ENCODE assay signal across 7 mouse cellular contexts in the genomic region with DNA sequence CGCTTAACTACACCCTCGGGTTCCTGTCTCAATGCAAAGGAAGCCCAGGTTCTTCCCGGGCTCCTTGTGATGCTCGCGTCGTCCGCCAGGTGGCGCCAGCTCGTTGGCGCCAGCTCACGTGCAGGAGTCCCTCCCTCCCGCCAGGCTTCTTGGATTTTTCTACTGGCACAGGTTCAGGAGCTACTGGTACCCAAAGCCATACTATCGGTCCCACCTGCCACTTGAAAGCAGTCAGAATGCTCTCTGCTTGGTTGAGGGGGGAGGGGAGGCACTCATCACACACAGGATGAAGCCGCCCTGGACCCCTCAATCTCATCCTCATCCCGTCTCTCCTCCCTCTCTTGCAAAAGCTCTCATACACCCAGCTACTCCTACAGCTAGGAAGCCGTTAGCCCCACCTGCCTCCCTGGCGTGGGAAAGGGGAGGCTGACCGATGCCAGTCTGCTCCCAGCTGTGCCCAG. TPM values are rescaled to one million over a fixed set of nuclear protein-coding genes. Genes with fewer than 3 reads are reported as not detected.
DNase-seq lines count a peak whose midpoint lies in the region; ATAC-seq and TF ChIP-seq lines count a peak whose summit lies in the region.

No protein-coding gene starts in this region.

- no peaks in the 10 kb centered on the region for H3K36me3 ChIP-seq in hindbrain, postnatal 0 days (ENCODE audit: insufficient read depth, low read length)

- peak; percentile 64 for DNase-seq in T-cell, adult 2 months (ENCODE audit: low spot score)
- DNase-seq in cerebellum, adult 9-10 months: peak; percentile 71
- peak; percentile 62 to 67 for DNase-seq in frontal cortex, postnatal 14 days (ENCODE audit: low spot score in 2 of 2)
- DNase-seq in hindbrain, postnatal 0 days (ENCODE audit: low spot score): peak; percentile 90
- DNase-seq in left cerebral cortex, postnatal 10 days (ENCODE audit: extremely low spot score in 1 of 2, low spot score in 2 of 2): peak; percentile 79 to 82
- peak; percentile 90 for DNase-seq in mesoderm, embryonic 11.5 days (ENCODE audit: low read depth, low spot score)
- DNase-seq in skeletal muscle tissue, adult 2 months (ENCODE audit: low read depth, low spot score): peak; percentile 45

- no peaks in the 10 kb centered on the region for H3K27me3 ChIP-seq in hindbrain, postnatal 0 days (ENCODE audit: insufficient read depth, low read length)

- ATAC-seq in hindbrain, postnatal 0 days: peak; percentile 58

- H3K27ac ChIP-seq in hindbrain, postnatal 0 days: 0 out of 2 replicates have a peak overlapping the region, but pooled peaks have one; percentile 8

- TF ChIP-seq CTCF in hindbrain, postnatal 0 days (IDR thresholded peaks at IDR 0.05; ENCODE audit: low read depth): peak; percentile 96

- no peak overlapping the region; the same call in 1 of the 2 replicates for H3K9ac ChIP-seq in hindbrain, postnatal 0 days (replicated peaks; ENCODE audit: low read length)

- H3K4me3 ChIP-seq in hindbrain, postnatal 0 days (ENCODE audit: low read length): no peak overlapping the region

- H3K4me1 ChIP-seq in hindbrain, postnatal 0 days (ENCODE audit: insufficient read depth, low read length): 0 out of 2 replicates have a peak, but pooled peaks cover 3% of the 10 kb centered on the region

- intact Hi-C loops in left cerebral cortex, postnatal 10 days (cut with DNase I): loop anchor here (5.0 kb wide), 1 partner anchor 47 kb away; no protein-coding TSS in a partner anchor

- H3K9me3 ChIP-seq in hindbrain, postnatal 0 days (ENCODE audit: low read length): no peaks in the 10 kb centered on the region

- 5% methylated on average over 18 of the region's 18 CpGs for WGBS in hindbrain, postnatal 0 days

- peak overlapping the region; percentile 45 for H3K4me2 ChIP-seq in hindbrain, postnatal 0 days (ENCODE audit: low read depth, low read length)

RNA-seq across cellular contexts. Expression of a gene that starts 21.8 kb away (rescaled TPM):
- 0.10 and 0.22 TPM in 2 replicates for total RNA-seq in hindbrain, postnatal 0 days (2014; rRNA removed)
- 0.08 and 0.09 TPM in 2 replicates for polyA plus RNA-seq in hindbrain, postnatal 0 days (2015; fragmentation: Nextera tagmentation; extraction: Ambion mirVana)
- under 1 TPM; 0.53 to 0.60 TPM for total RNA-seq in left cerebral cortex, postnatal 10 days (2021)

RNA-seq across cellular contexts. Expression of a gene that starts 35.2 kb away (rescaled TPM):
- total RNA-seq in hindbrain, postnatal 0 days (2014; rRNA removed): 5.6 and 13.0 TPM in 2 replicates
- polyA plus RNA-seq in hindbrain, postnatal 0 days (2015; fragmentation: Nextera tagmentation; extraction: Ambion mirVana): 1.6 and 2.1 TPM in 2 replicates
- total RNA-seq in left cerebral cortex, postnatal 10 days (2021): 10 to 100 TPM; 10.9 to 13.5 TPM
